Mouse (Mus musculus) thymus, postnatal 4 days (tissue): Measurements from ENCODE around the gene Nol12.
A peak's percentile ranks its signal among the peaks of the same experiment; 100 is the strongest.

Experiments
- DNase-seq: peaks from one replicate; pipeline ENCODE4 v3.0.0; 2021

The Nol12 gene

GRCm38 (mm10) chr15:78916052-78916826 lies 18.5 kb upstream of the Nol12 start:
- DNase-seq, result no peak

DNA sequence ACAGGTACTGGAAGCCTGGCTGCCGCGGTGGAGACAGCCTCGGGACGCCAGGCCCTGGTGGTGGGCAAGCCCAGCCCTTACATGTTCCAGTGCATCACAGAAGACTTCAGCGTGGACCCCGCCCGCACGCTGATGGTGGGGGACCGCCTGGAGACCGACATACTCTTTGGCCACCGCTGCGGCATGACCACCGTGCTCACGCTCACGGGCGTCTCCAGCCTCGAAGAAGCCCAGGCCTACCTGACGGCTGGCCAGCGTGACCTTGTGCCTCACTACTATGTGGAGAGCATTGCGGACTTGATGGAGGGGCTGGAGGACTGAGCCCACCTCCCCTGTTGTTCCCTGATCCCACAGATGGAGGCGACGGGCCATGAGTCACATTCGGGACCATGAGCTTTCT lies 16.6 kb upstream of the Nol12 start:
- no peak for DNase-seq

- DNase-seq, result no peak
Observed at GRCm38 (mm10) chr15:78919914-78920313, 14.8 kb upstream of the Nol12 start.

DNA sequence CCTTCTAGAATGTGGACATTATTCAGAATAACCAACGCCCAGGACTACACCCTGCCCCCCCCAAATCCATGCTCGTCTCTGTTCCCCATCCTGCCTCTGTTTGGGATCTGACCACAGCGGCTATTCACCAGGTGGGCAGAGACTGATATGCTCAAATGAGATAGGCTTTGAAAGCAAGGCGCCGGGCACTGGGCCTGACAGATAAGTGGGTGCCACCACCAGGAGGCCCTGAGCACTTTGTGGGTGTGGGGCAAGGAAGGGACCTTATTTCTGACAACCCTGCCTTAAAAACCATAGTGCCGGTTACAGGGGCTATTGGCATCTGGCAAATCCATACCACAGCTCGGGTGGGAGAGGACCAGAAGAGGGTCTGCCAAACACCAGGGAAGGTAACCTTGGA lies 12.0 kb upstream of the Nol12 start:
- DNase-seq, result peak; percentile 57

GRCm38 (mm10) chr15:78923585-78923984 lies 11.1 kb upstream of the Nol12 start:
- peak; percentile 78 for DNase-seq

DNA sequence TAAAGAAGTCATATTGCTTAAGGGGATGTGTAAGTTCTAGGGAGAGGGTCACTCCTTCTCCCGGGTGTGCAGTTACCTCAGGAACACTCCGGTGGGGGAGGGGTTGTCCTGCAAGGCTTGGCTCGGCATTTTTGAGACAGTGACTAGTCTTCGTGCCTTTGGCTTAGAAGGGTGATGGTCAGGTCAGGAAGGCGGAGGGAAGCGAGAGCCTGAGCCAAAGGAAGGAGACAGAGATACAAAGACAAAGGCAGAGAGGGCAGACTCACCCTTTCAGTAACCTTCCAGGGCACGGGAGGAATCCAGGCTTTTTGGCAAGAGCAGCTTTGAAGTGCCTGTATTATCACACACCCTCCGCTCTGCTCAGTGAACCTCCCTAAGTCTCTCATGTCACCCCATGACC lies 9.6 kb upstream of the Nol12 start:
- no peak for DNase-seq

- DNase-seq, result peak; percentile 82
Observed at GRCm38 (mm10) chr15:78926021-78926919, 8.5 kb upstream of the Nol12 start, which contains the start of gene Lgals1. Lgals1 (plus strand) TSS chr15:78926725.

GRCm38 (mm10) chr15:78927021-78927787 lies 7.5 kb upstream of the Nol12 start:
- DNase-seq, result peak; percentile 65

GRCm38 (mm10) chr15:78927788-78928457 lies 6.8 kb upstream of the Nol12 start:
- DNase-seq, result peak; percentile 88

GRCm38 (mm10) chr15:78928539-78928938 lies 6.2 kb upstream of the Nol12 start:
- DNase-seq, result no peak

- no peak for DNase-seq
Observed at GRCm38 (mm10) chr15:78930192-78930706, 4.5 kb upstream of the Nol12 start.

DNA sequence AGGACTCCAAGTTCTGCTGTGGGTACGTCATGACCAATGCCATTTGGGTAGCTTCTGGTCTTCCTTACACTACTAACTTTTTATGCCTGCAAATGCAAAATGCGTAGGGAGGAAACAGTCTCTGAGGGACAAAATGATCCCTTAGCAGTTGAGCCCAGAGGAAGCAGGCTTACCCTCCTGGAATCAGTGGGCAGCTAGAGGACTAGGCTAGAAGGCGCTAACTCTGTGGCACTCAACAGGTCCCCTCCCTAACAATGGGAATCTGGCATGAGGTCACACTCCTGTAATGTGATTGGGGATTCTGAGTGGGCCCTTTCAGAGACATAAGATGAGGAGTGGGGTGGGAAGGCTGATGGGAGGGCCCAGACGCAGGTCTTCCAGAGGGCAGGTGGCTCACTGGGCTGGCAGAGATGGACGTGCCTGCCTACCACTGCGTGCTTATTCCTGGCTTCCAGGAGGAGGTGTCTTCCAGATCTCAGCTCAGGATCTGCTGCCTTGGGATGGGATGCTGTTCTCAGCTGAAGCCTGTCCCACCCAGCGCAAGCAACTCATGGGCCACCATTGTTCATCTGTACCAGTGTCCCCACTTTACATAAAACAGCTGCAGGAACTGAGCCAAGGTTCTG lies 3.8 kb upstream of the Nol12 start:
- no peak for DNase-seq

DNA sequence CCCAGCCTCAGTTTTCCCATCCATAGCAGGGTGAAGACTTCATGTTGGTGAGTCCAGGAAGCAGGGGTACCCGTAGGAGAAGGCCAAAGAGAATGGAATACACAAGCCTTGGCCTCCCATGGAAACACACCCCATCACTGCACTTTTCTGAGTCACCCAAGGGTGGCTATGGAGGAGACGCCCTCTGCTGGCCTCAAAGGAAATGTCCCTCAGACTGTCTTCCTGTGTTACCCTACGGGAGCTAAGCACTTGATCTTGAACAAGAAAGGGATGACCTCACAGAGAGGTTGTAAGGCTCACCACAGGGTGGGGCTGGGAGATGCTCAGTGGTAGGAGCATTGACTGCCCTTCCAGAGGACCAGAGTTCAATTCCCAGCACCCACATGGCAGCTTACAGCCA lies 3.2 kb upstream of the Nol12 start:
- peak; percentile 80 for DNase-seq

GRCm38 (mm10) chr15:78936403-78936802 lies 1.7 kb downstream of the Nol12 start:
- DNase-seq, result no peak

GRCm38 (mm10) chr15:78937311-78937710 lies 2.6 kb downstream of the Nol12 start:
- no peak for DNase-seq

DNA sequence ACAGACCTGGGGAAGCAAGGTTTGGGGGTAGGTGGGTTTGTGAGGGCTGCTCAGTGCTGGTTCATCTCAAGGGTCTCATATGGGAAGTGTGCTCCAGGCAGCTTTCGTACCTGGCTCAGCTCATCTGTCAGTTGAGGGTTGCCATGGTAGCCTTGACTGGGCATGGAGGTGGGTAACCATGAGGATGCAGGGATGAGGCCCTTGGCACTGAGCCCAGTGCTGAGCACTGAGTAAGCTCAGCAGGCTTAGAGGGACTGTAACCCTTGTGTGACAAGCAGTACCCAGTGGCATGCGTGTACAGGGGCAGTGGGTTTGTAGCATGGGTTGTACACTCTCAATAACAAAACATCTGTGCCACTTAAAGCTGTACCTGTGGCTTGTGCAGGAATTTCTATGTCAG lies 3.2 kb downstream of the Nol12 start:
- DNase-seq, result no peak

- no peak for DNase-seq
Observed at GRCm38 (mm10) chr15:78940325-78940724, 5.6 kb downstream of the Nol12 start.

DNA sequence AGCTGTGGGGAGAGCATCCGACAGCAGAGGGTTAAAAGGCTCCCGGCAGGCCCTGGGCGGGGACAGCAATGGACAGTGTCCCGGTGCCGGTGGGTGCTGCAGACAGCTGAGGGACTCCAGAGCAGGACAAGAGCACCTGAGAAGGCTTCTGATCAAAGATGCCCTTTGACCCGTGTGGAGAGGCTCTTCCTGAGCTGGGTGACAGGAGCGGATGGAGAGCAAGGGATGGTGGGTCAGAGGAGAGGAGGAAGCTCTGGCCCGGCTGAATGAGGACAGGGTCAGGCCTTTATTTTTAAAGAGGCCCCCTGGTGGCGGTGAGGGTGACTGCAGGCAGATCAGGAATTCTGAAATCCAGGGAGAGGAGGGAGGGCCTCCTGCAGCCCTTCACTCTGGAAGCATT lies 7.9 kb downstream of the Nol12 start:
- DNase-seq, result peak; percentile 70

GRCm38 (mm10) chr15:78946232-78946631 lies 11.5 kb downstream of the Nol12 start:
- no peak for DNase-seq

DNA sequence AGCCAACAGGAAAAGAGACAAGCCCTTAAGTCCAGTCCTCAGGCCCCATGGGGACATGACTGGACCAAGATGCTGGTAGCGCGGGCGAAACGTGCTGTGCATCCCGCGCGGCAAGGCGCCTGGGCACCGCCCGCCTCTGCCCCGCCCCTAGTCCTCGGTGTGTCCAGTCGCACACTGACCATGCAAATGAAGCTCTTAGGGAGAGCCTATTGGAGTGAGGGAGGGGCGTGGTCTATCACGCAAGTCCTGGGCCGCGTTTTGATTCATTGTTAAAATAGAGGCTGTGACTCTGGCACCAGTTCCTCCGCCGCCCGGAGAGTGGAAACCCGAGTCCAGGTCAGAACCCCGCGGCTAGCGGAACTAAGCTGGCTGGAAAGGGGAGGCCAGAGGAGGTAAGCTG lies 12.9 kb downstream of the Nol12 start, which contains the start of gene Triobp:
TSS of gene Triobp (plus strand) at position 68 of the 400 bp plus-strand sequence.
- DNase-seq, result no peak

DNA sequence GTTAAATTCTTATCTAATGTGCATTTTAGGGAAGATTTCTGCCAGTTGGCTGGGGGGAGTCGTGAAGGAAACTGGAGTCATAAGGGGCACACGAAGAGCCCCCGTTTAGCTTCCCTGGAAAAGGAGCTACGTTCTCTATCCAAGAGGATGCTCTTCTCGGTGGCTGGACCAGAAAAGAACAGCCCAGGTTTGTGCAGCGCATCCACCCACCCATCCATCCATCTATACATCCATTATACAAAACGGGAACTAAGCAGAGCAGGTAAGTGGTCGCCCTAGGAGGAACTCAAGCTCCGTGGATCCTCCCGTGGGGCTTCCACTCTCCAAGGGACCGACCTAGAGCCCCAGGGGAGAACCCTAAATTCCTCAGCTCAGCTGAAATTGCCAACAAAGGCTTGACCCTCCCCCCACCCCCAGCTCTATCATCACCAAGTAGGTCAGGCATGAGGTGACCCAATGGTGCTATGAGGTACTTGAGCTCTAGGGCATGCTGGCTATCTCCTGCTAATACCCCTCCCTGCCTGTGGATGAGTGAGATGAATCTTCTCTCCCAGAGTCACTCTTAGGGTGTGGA lies 13.5 kb downstream of the Nol12 start:
- no peak for DNase-seq
